Mouse (Mus musculus) myocyte (in vitro differentiated cells): ENCODE data around the gene Mrps6. TPM values are rescaled to one million over a fixed set of nuclear protein-coding genes. Genes with fewer than 3 reads are reported as not detected.

Experiments used
- H3K27me3 ChIP-seq: one replicate; pipeline ENCODE4 v1.6.1; 2011; ENCODE audit not compliant: control insufficient read depth, insufficient read depth, insufficient read length
- H3K36me3 ChIP-seq: one replicate; pipeline ENCODE4 v1.6.1; 2011; ENCODE audit not compliant: control insufficient read depth, insufficient read depth
- H3K4me2 ChIP-seq: one replicate; pipeline ENCODE4 v1.6.1; 2011; ENCODE audit warnings: low read depth, control low read depth
- H3K4me3 ChIP-seq: one replicate; pipeline ENCODE4 v1.5.1; 2011; ENCODE audit warnings: mild to moderate bottlenecking, control low read depth, moderate library complexity
- H3K79me2 ChIP-seq: one replicate; pipeline ENCODE4 v1.6.1; 2011; ENCODE audit not compliant: control insufficient read depth, insufficient read depth
- H3ac ChIP-seq: one replicate; pipeline ENCODE4 v1.6.1; 2011; ENCODE audit not compliant: control insufficient read depth, insufficient read length
- CEBPB ChIP-seq: IDR thresholded peaks from 2 replicates; pipeline ENCODE4 v1.6.1; 2011; ENCODE audit warnings: mild to moderate bottlenecking, moderate library complexity; ENCODE audit not compliant: poor library complexity, insufficient read depth, severe bottlenecking
- E2F4 ChIP-seq: IDR thresholded peaks from one replicate; pipeline ENCODE4 v1.6.1; 2011; ENCODE audit warnings: mild to moderate bottlenecking, control low read depth, moderate library complexity; ENCODE audit not compliant: insufficient read depth
- MAX ChIP-seq: IDR thresholded peaks from one replicate; pipeline ENCODE4 v1.6.1; 2011; ENCODE audit warnings: low read depth, mild to moderate bottlenecking, control low read depth
- MYOD1 ChIP-seq, 3 experiments: IDR thresholded peaks; one replicate each; pipeline ENCODE4 v1.6.1; 2011; ENCODE audit warnings: control low read depth in 2 of 3, low read depth in 2 of 3, mild to moderate bottlenecking in 2 of 3, moderate library complexity in 1 of 3; ENCODE audit not compliant: insufficient read length in 2 of 3, control insufficient read depth in 1 of 3
- MYOG ChIP-seq, 3 experiments: IDR thresholded peaks; one replicate each; pipeline ENCODE4 v1.6.1; 2011; ENCODE audit warnings: control low read depth in 2 of 3, low read depth in 2 of 3, mild to moderate bottlenecking in 2 of 3; ENCODE audit not compliant: insufficient read length in 2 of 3, control insufficient read depth in 1 of 3, insufficient read depth in 1 of 3
- POLR2A ChIP-seq: IDR thresholded peaks from one replicate; pipeline ENCODE4 v1.6.1; 2011; ENCODE audit warnings: low read depth, mild to moderate bottlenecking, control low read depth, moderate library complexity; ENCODE audit not compliant: insufficient read length
- POLR2AphosphoS2 ChIP-seq: IDR thresholded peaks from one replicate; pipeline ENCODE4 v1.6.1; 2011; ENCODE audit warnings: low read depth, control low read depth; ENCODE audit not compliant: insufficient read length
- REST ChIP-seq: IDR thresholded peaks from one replicate; pipeline ENCODE4 v1.6.1; 2011; ENCODE audit warnings: mild to moderate bottlenecking, control low read depth, moderate library complexity; ENCODE audit not compliant: insufficient read depth, insufficient read length
- SRF ChIP-seq: IDR thresholded peaks from one replicate; pipeline ENCODE4 v1.6.1; 2011; ENCODE audit warnings: low read depth; ENCODE audit not compliant: control insufficient read depth, insufficient read length
- TCF12 ChIP-seq: IDR thresholded peaks from one replicate; pipeline ENCODE4 v1.6.1; 2011; ENCODE audit warnings: mild to moderate bottlenecking, control low read depth; ENCODE audit not compliant: poor library complexity, insufficient read depth, severe bottlenecking
- TCF3 ChIP-seq: IDR thresholded peaks from one replicate; pipeline ENCODE4 v1.6.1; 2011; ENCODE audit warnings: low read depth, control low read depth; ENCODE audit not compliant: insufficient read length
- USF1 ChIP-seq: IDR thresholded peaks from one replicate; pipeline ENCODE4 v1.6.1; 2011; ENCODE audit warnings: low read depth, mild to moderate bottlenecking, control low read depth, moderate library complexity
- polyA plus RNA-seq: library from polyadenylated mRNA; unstranded; fragments of >200 nt; fragmentation: generic; extraction: Trizol; gene quantifications from one replicate; pipeline ENCODE4 v1.2.1, GENCODE M21; 2012; ENCODE audit warnings: missing spikeins

Gene Mrps6
- polyA plus RNA-seq, 1 experiment: 121 TPM

- TF ChIP-seq SRF (no peak), POLR2A (no peak), MAX (no peak), CEBPB (no peak), TCF12 (no peak), MYOD1 (IDR thresholded peaks at IDR 0.05; ENCODE audit: control insufficient read depth in 1 of 3, insufficient read length in 2 of 3, low read depth in 2 of 3) (no peak), POLR2AphosphoS2 (no peak), TCF3 (no peak), MYOG (IDR thresholded peaks at IDR 0.05; ENCODE audit: control insufficient read depth in 1 of 3, insufficient read depth in 1 of 3, insufficient read length in 2 of 3, low read depth in 2 of 3) (no peak), USF1 (no peak), E2F4 (no peak), REST (no peak)
- H3K4me2 ChIP-seq: peak overlapping the region; percentile 22
- H3ac ChIP-seq: no peak overlapping the region
- H3K4me3 ChIP-seq: no peak overlapping the region
- H3K27me3 ChIP-seq: no peaks in the 10 kb centered on the region
- no peaks in the 10 kb centered on the region for H3K36me3 ChIP-seq
- no peaks in the 10 kb centered on the region for H3K79me2 ChIP-seq
These were observed 100.0 kb downstream of the Mrps6 start for GRCm38 (mm10) chr16:92158021-92158455.

- no peaks in the 10 kb centered on the region for H3K79me2 ChIP-seq
- peak overlapping the region; percentile 42 for H3K4me2 ChIP-seq
- no peak overlapping the region for H3ac ChIP-seq
- H3K36me3 ChIP-seq: no peaks in the 10 kb centered on the region
- no peak overlapping the region for H3K4me3 ChIP-seq
- H3K27me3 ChIP-seq: no peaks in the 10 kb centered on the region
- TF ChIP-seq MYOD1 (IDR thresholded peaks at IDR 0.05; ENCODE audit: control insufficient read depth in 1 of 3, insufficient read length in 2 of 3, low read depth in 2 of 3) (no peak), REST (no peak), MYOG (IDR thresholded peaks at IDR 0.05; ENCODE audit: control insufficient read depth in 1 of 3, insufficient read depth in 1 of 3, insufficient read length in 2 of 3, low read depth in 2 of 3) (no peak), TCF3 (no peak), TCF12 (no peak), CEBPB (no peak), POLR2A (no peak), USF1 (no peak)
These were observed 100.5 kb downstream of the Mrps6 start for GRCm38 (mm10) chr16:92158461-92159091.

GRCm38 (mm10) chr16:92159114-92159513, 101.0 kb downstream of the Mrps6 start:
- Histone ChIP-seq H3K4me3 (no peak overlapping the region), H3K79me2 (no peaks in the 10 kb centered on the region), H3K36me3 (no peaks in the 10 kb centered on the region), H3K4me2 (no peak overlapping the region), H3ac (no peak overlapping the region), H3K27me3 (no peaks in the 10 kb centered on the region)
- TF ChIP-seq POLR2AphosphoS2: no peak
- no peak for TF ChIP-seq TCF3
- TF ChIP-seq CEBPB: no peak
- TF ChIP-seq MYOD1 (IDR thresholded peaks at IDR 0.05; ENCODE audit: control insufficient read depth in 1 of 3, insufficient read length in 2 of 3, low read depth in 2 of 3): no peak
- no peak for TF ChIP-seq USF1
- TF ChIP-seq SRF: no peak
- no peak for TF ChIP-seq MAX
- TF ChIP-seq MYOG (IDR thresholded peaks at IDR 0.05; ENCODE audit: control insufficient read depth in 1 of 3, insufficient read depth in 1 of 3, insufficient read length in 2 of 3, low read depth in 2 of 3): no peak
- TF ChIP-seq TCF12: no peak
- no peak for TF ChIP-seq E2F4
- no peak for TF ChIP-seq POLR2A
- no peak for TF ChIP-seq REST

Other genes with a start within 250 kb of the Mrps6 start
- gene Gm49711, start within 50 bp of the Mrps6 start, polyA plus RNA-seq: not detected
- 1.2 TPM for gene Slc5a3, start 52 bp downstream of the Mrps6 start, polyA plus RNA-seq
- not detected for gene Kcne2, start 234.1 kb downstream of the Mrps6 start, polyA plus RNA-seq
- 99.4 TPM for gene Smim11, start 243.0 kb downstream of the Mrps6 start, polyA plus RNA-seq